Mouse (Mus musculus) CD4-positive helper T cell, adult 2 months (primary cell): ENCODE data around the gene Gfod1.

Experiments
- DNase-seq: peaks from one replicate; pipeline ENCODE4 v3.0.0-alpha.2; 2012; ENCODE audit warnings: low read depth, missing footprints, low spot score

Gene Gfod1

DNA sequence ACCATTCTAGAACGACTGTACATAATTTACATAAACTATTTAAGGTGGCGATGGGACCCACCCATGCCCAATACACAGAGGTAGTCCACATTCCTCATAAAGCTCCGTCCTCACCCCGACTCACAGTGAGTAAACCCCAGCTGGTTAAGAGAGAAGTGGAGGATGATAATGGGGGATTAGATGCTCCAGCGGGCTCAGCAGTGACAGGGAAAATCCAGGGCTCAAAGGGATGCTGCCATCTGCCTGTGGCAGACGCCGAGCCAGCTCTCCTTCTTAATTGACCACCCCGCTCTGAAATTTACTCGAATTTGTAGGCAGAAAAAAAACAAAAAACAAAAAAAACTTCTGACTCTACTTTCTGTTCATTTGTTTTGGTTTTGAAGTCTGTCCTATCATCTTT, 136.3 kb downstream of the Gfod1 start:
- DNase-seq, result no peak

DNA sequence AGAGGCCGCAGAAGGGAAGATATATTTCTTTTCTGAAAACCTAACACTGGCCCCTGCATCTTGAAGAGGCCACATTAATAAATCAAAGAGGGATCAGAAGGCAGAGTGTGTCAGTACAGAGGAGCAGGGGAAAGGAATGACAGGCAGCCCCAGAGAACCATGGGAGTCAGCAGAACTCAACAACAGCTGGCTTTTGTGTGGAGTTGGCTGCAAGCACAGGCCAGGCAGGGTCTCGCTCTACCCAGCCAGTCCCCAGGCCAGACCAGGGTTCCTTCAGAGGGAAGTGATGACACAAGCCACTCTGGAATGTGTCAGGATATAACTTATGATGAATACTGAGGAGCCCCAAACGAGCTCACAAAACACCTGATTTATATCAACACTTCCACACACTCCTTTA, 144.5 kb downstream of the Gfod1 start:
- DNase-seq, result no peak

DNA sequence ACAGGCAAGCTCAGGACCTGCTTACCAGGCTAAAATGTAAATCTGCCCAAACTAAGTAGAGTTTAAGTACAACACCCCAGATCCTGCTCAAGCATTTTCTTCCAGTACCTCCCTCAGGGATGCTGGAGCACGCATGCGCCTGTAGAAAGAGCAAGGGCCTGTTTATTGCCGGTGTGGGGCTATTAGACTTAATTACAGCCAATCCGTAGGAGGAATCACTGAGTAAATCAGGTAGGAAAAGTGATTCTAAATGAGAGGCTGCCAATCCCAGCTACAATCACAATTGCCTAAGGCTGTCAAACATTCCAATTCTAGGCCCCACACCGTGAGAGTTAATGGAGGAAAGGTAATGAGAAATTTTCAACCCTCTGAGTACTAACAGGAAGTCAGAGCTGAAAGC, 145.7 kb downstream of the Gfod1 start:
- DNase-seq, result no peak

DNA sequence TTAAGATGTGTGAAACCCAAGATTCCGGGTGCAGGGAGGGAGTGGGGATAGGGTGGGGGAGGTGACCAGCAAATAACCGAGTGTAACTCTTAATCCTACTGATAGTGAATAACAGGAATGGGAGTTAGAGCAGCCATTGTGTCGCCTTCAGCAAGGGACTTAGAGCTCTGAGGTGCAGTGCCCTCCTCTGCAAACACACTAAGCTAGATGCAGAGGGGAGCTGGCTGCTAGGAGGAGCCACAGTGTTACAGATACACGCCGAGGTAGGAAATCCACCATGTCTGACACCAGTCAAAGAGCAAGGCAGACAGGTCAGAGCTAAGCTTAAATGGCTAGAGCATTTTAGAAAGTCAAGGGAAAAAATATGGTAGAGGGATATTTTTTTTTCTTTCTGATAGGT, 146.6 kb downstream of the Gfod1 start:
- no peak for DNase-seq

DNA sequence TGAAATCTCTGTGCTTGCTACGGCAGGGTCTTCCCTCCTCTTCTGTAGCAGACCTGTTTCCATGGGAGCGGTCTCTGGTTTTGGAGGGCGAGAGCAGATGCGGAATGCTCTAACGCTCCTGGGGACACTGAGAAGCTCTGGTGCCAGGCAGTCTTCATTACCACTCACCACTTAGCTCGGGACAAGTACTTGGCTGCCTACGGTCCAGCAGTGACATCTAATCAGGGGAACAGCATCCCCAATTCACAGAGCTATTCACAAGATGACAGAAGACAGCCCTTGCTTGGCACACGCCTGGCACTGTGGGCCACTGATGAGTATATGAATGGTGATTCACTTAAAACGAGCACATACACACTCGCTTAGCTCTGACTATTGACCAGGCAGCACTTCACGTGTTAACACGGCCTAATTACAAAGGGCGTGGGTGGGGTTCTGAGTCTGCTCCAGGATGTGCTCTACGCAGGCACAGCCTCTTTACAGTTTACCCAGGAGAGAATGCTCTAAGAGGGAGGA, 151.9 kb downstream of the Gfod1 start:
- no peak for DNase-seq

DNA sequence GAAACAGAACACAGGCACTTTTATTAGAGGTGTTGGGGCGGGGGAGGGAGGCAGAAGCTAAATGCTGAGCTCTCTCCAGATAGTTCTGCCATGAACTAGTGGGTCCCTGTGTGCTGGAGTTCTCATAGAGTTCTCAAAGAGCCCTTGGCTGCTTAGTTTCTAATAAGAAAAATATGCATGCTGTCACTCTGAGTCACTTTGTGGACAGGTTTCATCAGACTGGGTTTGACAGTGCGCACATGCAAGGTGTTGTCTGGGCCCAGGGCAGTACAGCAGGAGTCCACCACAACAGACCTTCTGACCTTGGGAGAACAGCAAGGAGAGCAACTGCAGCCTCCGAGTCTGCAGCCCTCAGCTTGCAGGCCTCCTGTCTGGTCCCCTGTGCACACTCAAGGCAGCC, 154.3 kb downstream of the Gfod1 start:
- no peak for DNase-seq

DNA sequence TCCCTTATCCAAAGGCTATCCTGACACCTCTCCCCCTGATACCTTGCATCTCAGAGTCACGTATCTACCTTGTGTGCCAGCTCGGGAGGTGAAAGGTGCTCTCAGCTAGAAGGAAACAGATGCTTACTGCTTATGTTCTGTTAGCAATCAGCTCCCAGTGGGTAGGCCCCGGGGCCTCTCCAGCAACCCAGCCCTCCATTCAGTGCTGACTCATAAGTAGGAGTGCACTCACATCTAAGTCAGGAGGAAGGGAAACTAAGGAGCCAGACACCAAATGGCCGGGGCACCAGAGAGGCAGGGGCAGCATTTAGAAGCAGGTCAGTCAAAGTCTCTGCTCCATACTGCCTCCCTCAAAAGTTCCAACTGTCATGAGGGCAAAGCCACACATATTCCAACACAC, 155.3 kb downstream of the Gfod1 start:
- no peak for DNase-seq

DNA sequence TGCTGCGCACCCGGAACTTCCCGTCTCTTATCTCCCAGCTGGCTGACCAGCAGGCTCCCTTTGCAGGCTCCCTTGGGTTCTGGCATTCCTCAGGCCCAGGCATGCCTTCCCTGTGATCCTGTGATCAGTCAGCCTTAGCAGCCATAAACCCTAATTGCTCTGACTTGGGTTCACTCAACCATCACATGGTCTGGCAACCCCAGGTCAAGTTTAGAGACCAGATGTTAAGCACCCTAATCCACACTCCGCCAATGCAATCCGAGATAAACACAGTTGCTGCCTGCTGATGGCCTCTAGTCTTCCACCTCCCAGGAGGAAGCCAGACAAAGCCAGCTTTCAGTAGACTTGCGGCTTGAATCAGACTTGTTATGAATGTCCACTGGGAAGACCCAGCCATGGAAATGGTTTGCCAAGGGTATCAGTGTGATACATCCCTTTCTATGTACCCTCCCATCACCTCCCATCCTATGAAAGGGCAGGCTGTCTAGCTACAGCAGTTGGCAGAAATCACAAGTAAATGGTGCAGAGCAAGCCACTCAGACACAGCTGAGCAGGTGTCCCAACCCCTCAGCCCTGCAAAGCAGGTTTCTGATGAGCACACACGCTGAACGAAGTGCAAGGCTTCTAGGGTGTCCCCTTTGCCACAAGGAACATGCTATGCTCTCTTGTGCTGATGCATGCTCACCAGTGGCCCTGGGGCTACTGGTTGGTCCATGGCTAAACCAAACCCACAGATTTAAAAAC, 157.3 kb downstream of the Gfod1 start:
- DNase-seq, result no peak
